Mouse (Mus musculus) limb, embryonic 10.5 days (tissue): ENCODE results near the gene Pheta1. TPM values are rescaled to one million over a fixed set of nuclear protein-coding genes. Genes with fewer than 3 reads are reported as not detected.

ENCODE experiments used
- DNase-seq: peaks from one replicate; pipeline ENCODE4 v3.0.0-alpha.2; 2017; ENCODE audit warnings: low spot score
- H3K27ac ChIP-seq: fragments of 300-500 bp; sonication (generic); 2 replicates; pipeline ENCODE4 v1.5.1; 2016; ENCODE audit warnings: mild to moderate bottlenecking
- H3K27me3 ChIP-seq: fragments of 300-500 bp; sonication (generic); 2 replicates; pipeline ENCODE4 v1.6.1; 2016; ENCODE audit warnings: low read depth, mild to moderate bottlenecking; ENCODE audit not compliant: poor library complexity, severe bottlenecking
- H3K36me3 ChIP-seq: fragments of 300-500 bp; sonication (generic); 2 replicates; pipeline ENCODE4 v1.6.1; 2016; ENCODE audit warnings: mild to moderate bottlenecking, moderate library complexity
- H3K4me1 ChIP-seq: fragments of 300-500 bp; sonication (generic); 2 replicates; pipeline ENCODE4 v1.6.1; 2016
- H3K4me3 ChIP-seq: fragments of 300-500 bp; sonication (generic); 2 replicates; pipeline ENCODE4 v1.5.1; 2016; ENCODE audit warnings: mild to moderate bottlenecking, moderate library complexity
- H3K9me3 ChIP-seq: fragments of 300-500 bp; sonication (generic); replicated peaks from 2 replicates; pipeline ENCODE4 v1.6.1; 2016; ENCODE audit warnings: mild to moderate bottlenecking
- WGBS: fragments of 180-500 bp; shearing (Covaris S2); methylation state at CpG from one replicate; pipeline ENCODE4 v1.1.7; 2016; 5-methylcytosine and 5-hydroxymethylcytosine counted together
- polyA plus RNA-seq: library from polyadenylated mRNA; unstranded; fragments of >200 nt; fragmentation: Nextera tagmentation; extraction: Ambion mirVana; gene quantifications from 2 replicates; pipeline ENCODE4 v1.2.1, GENCODE M21; 2016

Gene Pheta1
- polyA plus RNA-seq, 1 experiment from 2014 or later, result 67.0 TPM

GRCm38 (mm10) chr5:121831002-121831601 is 17.7 kb upstream of the Pheta1 start:
- H3K9me3 ChIP-seq, result no peaks in the 10 kb centered on the region
- H3K4me3 ChIP-seq, result no peak overlapping the region
- peaks cover 25% of the 10 kb centered on the region for H3K36me3 ChIP-seq
- DNase-seq, result no peak
- WGBS, result 93% methylated on average over 6 of the region's 6 CpGs
- H3K4me1 ChIP-seq, result peaks cover 56% of the 10 kb centered on the region
- peaks cover 56% of the 10 kb centered on the region for H3K27me3 ChIP-seq
- H3K27ac ChIP-seq, result no peak overlapping the region

GRCm38 (mm10) chr5:121832376-121833155 is 16.2 kb upstream of the Pheta1 start:
- no peak overlapping the region for H3K27ac ChIP-seq
- H3K9me3 ChIP-seq, result no peaks in the 10 kb centered on the region
- H3K4me3 ChIP-seq, result no peak overlapping the region
- WGBS, result 81% methylated on average over 6 of the region's 6 CpGs
- DNase-seq, result no peak
- peaks cover 11% of the 10 kb centered on the region for H3K36me3 ChIP-seq
- peaks cover 64% of the 10 kb centered on the region for H3K4me1 ChIP-seq
- peaks cover 51% of the 10 kb centered on the region for H3K27me3 ChIP-seq

- Histone ChIP-seq H3K9me3 (no peaks in the 10 kb centered on the region), H3K27ac (no peak overlapping the region), H3K36me3 (peaks cover 5% of the 10 kb centered on the region), H3K27me3 (peaks cover 51% of the 10 kb centered on the region), H3K4me1 (peaks cover 68% of the 10 kb centered on the region), H3K4me3 (no peak overlapping the region)
- WGBS, result 80% methylated on average over 2 of the region's 2 CpGs
- DNase-seq, result no peak
Observed at GRCm38 (mm10) chr5:121833159-121833558, 15.6 kb upstream of the Pheta1 start.

- H3K27ac ChIP-seq, result peak overlapping the region; percentile 15; the same call in 1 of the 2 replicates
- DNase-seq, result no peak
- H3K27me3 ChIP-seq, result peaks cover 51% of the 10 kb centered on the region
- peak overlapping the region; percentile 78 for H3K4me3 ChIP-seq
- no peaks in the 10 kb centered on the region; the same call in 1 of the 2 replicates for H3K36me3 ChIP-seq
- H3K9me3 ChIP-seq, result no peaks in the 10 kb centered on the region
- H3K4me1 ChIP-seq, result peaks cover 68% of the 10 kb centered on the region
- 46% methylated on average over 10 of the region's 10 CpGs for WGBS
Observed at GRCm38 (mm10) chr5:121833572-121834240, 15.1 kb upstream of the Pheta1 start.

GRCm38 (mm10) chr5:121834241-121834606 is 14.6 kb upstream of the Pheta1 start:
- 72% methylated on average over 7 of the region's 7 CpGs for whole genome bisulfite sequencing

GRCm38 (mm10) chr5:121834991-121835747 is 13.6 kb upstream of the Pheta1 start:
- H3K9me3 ChIP-seq, result no peaks in the 10 kb centered on the region
- peaks cover 47% of the 10 kb centered on the region for H3K27me3 ChIP-seq
- peaks cover 66% of the 10 kb centered on the region for H3K4me1 ChIP-seq
- WGBS, result 23% methylated on average over 12 of the region's 12 CpGs
- no peaks in the 10 kb centered on the region for H3K36me3 ChIP-seq
- no peak overlapping the region for H3K27ac ChIP-seq
- peak; percentile 43 for DNase-seq
- H3K4me3 ChIP-seq, result peak overlapping the region; percentile 78

More at GRCm38 (mm10) chr5:121834241-121834606, 14.6 kb upstream of the Pheta1 start:
- H3K9me3 ChIP-seq, result no peaks in the 10 kb centered on the region
- peak overlapping the region; percentile 78 for H3K4me3 ChIP-seq
- no peaks in the 10 kb centered on the region for H3K36me3 ChIP-seq
- peaks cover 51% of the 10 kb centered on the region for H3K27me3 ChIP-seq
- 0 out of 2 replicates have a peak overlapping the region, but pooled peaks have one; percentile 15 for H3K27ac ChIP-seq
- peaks cover 68% of the 10 kb centered on the region for H3K4me1 ChIP-seq
- DNase-seq, result no peak

GRCm38 (mm10) chr5:121835949-121836691 is 12.7 kb upstream of the Pheta1 start:
- DNase-seq, result no peak
- peaks cover 66% of the 10 kb centered on the region for H3K4me1 ChIP-seq
- WGBS, result under 1% methylated on average over 50 of the region's 51 CpGs
- peak overlapping the region; percentile 78 for H3K4me3 ChIP-seq
- H3K9me3 ChIP-seq, result no peaks in the 10 kb centered on the region
- no peaks in the 10 kb centered on the region for H3K36me3 ChIP-seq
- H3K27me3 ChIP-seq, result peaks cover 45% of the 10 kb centered on the region
- H3K27ac ChIP-seq, result peak overlapping the region; percentile 87

- Histone ChIP-seq H3K36me3 (no peaks in the 10 kb centered on the region), H3K9me3 (no peaks in the 10 kb centered on the region), H3K4me1 (peaks cover 66% of the 10 kb centered on the region), H3K4me3 (peak overlapping the region; percentile 78), H3K27me3 (peaks cover 50% of the 10 kb centered on the region), H3K27ac (peak overlapping the region; percentile 87)
- under 1% methylated on average over 75 of the region's 77 CpGs for WGBS
- peak; percentile 91 for DNase-seq
Observed at GRCm38 (mm10) chr5:121836692-121837415, 11.9 kb upstream of the Pheta1 start.

GRCm38 (mm10) chr5:121837441-121838340 is 11.1 kb upstream of the Pheta1 start, which contains the start of gene Sh2b3:
TSS of gene Sh2b3 (minus strand) at chr5:121837646.
- Histone ChIP-seq H3K4me1 (peaks cover 68% of the 10 kb centered on the region), H3K4me3 (peak within 1 kb of the TSS; percentile 78), H3K27me3 (peaks cover 59% of the 10 kb centered on the region), H3K27ac (peak within 1 kb of the TSS; percentile 87), H3K9me3 (no peaks in the 10 kb centered on the region), H3K36me3 (no peaks in the 10 kb centered on the region)
- DNase-seq, result no peak
- WGBS, result under 1% methylated on average over 35 of the region's 35 CpGs

- peak; percentile 62 for DNase-seq
- WGBS, result under 1% methylated on average over 46 of the region's 46 CpGs
- peaks cover 66% of the 10 kb centered on the region for H3K27me3 ChIP-seq
- H3K9me3 ChIP-seq, result no peaks in the 10 kb centered on the region
- peak overlapping the region; percentile 30 for H3K27ac ChIP-seq
- peak overlapping the region; percentile 78 for H3K4me3 ChIP-seq
- H3K36me3 ChIP-seq, result no peaks in the 10 kb centered on the region
- peaks cover 68% of the 10 kb centered on the region for H3K4me1 ChIP-seq
Observed at GRCm38 (mm10) chr5:121838341-121839127, 10.2 kb upstream of the Pheta1 start.
